Mouse (Mus musculus): ENCODE measurements around the gene Epha1. TPM values are rescaled to one million over a fixed set of nuclear protein-coding genes. Genes with fewer than 3 reads are reported as not detected.

Gene Epha1
- total RNA-seq, 2 experiments from 2014 or later: 0.22 to 0.26 TPM

DNA sequence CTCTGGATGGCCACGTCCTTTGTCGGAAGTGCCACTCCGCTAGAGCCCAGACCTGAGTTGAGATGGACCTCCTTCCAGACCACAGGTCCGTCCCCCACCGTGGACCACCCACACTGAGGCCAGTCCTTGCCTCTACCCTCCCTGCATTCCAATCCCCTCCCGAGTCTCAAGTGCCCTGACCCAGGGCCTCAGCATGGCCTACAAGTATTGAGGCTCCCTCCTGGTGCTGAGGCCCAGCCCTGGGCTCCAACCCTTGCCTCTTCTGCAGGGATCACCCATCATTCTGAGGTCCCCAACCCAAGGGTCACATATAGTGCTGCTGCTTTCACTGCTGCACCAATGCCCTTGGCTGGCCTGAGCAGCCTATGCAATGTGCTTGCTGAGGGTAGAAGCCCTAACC, 15.2 kb downstream of the Epha1 start:
- no peak for DNase-seq (ENCODE audit: extremely low spot score in 1 of 2, low spot score in 2 of 2)
- intact Hi-C loops (cut with DNase I): no loop called here

DNA sequence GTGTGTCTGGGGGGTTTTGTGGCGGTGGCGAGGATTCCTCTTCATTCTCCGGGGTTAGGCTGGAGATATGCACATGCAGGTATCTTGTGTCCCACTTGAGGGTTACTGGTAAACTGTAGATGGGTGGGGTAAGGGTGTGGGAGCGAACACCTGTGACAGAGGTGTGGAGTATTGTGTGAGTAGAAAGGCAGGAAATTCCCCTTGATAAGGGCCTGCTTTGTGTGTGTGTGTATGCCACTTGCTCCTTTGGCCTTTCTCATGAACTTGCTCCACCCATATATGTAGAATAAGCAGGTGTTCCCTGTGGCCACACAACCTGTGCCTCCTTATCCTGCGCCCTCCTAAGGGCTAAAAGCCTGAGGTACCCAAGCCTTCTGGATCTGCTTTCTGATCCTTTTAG, 16.2 kb downstream of the Epha1 start:
- DNase-seq (ENCODE audit: extremely low spot score in 1 of 2, low spot score in 2 of 2): no peak
- intact Hi-C loops (cut with DNase I): no loop called here

DNA sequence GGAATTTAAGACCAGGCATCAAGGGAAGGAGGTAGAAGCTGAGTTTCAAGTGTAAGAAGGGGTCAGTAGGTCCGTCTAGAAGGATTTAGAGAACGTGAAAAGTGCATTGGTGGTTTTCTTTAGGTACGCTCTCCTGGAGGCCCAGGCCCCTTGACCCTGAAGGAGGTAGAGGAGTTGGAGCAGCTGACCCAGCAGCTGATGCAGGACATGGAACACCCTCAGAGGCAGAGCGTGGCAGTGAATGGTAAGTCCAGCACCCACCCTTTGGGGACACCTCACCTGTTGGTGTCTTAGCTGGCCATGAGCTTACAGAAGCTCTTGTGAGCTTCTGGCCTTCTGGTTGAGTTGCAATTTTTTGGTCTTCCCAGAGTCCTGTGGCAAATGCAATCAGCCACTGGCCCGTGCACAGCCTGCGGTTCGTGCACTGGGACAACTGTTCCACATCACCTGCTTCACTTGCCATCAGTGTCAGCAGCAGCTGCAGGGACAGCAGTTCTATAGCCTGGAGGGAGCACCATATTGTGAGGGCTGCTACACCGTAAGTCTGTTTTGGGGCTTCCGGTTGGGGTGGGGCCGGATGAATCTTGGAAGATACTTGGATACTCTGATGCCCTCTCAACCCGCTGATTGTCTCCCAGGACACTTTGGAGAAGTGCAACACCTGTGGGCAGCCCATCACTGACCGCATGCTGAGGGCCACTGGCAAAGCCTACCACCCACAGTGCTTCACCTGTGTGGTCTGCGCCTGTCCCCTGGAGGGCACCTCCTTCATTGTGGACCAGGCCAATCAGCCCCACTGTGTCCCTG, 17.1 kb downstream of the Epha1 start:
- no peak for DNase-seq (ENCODE audit: extremely low spot score in 1 of 2, low spot score in 2 of 2)
- intact Hi-C loops (cut with DNase I): no loop called here

DNA sequence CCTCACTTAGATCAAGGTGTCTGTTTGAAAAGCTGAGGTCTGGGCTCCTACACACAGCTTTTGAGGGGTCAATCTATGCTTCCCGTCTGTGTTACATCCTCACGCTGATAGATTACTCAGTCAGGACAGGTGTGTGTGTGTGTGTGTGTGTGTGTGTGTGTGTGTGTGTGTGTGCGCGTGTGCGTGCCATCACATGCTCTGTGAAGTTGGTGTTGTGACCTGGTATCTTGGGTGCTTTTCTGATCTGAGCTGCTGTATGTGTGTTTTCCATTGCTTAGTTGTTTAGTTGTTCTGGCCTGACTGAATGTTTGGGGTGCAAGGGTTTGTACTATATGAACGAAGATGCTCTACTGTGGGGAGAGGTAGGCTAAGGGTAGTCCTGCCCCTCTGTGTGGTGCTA, 17.7 kb downstream of the Epha1 start:
- no peak for DNase-seq (ENCODE audit: extremely low spot score in 1 of 2, low spot score in 2 of 2)
- intact Hi-C loops (cut with DNase I): no loop called here

DNA sequence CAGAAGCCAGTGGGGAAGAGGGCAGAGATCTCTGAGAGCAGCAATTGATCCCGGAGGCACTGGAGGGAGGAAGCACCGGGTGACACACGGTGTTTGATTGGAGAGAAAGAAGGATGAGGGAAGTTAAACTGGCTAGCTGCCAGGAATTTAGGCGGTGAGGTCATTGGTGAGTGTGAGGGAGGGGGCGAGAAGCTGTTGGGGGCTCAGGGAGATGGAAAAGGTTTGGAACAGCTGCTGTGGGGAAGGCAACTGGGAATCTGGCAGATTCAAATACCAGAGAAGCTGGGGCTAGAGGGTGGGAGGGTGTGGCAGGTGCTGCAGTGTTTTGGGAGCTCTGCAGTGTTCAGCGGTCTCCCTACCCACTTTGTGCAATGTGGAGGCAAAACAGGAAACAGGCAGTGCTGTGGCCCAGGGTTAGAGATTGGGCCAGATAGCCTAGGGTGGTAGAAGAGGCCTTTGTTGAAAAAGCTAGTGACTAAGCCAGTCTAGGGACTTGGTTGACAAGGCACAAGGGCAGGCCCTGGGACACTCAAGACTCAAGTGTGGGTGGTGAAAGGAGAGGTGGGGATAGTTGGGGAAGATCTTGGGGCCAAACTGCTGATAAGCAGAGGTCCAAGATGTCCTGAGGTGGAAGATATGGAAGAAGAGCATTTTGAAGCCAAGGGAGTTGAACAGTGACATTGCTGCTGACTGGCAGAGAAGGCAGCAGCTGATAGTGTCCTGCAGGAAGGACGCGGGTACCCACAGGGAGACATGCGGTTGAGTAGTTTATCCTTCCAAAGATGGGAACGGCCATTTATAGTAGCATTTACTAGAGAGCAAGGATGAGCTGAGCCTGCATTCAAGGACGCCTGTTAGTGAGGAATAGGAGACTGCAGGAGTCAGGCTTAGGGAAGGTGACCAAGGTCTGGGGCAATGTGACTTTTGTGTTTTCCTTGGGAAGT, 18.7 kb downstream of the Epha1 start:
- intact Hi-C loops (cut with DNase I): no loop called here
- DNase-seq (ENCODE audit: extremely low spot score in 1 of 2, low spot score in 2 of 2): peak; percentile 27 to 67

DNA sequence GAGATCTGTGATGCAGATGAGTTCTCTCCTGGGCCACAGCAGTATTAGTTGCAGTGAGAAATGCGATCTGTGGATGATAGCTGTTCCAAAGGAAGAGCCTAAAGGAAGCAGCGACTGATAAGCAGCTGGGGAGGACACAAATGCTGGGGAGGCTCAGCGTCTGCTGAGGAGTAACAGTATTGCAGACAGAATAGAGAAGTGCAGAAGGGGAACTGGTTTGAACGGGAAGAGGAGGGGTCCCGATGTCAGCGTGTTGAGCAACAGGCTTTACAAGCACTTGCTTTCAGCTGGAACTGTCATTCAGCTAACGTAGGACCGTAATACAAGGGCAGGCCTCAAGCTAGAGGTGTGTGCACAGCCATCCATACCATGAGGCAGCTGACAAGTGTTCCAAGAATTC, 19.9 kb downstream of the Epha1 start:
- intact Hi-C loops (cut with DNase I): no loop called here
- DNase-seq (ENCODE audit: extremely low spot score in 1 of 2, low spot score in 2 of 2): no peak

DNA sequence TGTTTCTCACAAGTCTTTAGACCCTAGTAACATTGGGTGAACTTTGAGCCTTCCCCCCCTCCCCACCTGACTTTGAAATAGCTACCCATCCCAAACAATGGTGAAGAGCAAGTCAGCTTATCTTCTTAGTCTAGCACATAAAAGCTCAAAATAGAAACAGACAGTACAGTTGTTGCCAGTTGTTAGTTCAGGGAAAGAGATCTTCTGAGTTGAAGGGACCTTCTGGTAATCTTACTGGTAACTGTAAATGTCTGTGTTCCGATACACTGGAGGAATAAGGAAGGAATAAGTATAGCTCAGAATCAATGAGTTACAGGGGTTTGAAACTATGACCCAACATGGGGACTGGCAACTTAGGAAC, 20.6 kb downstream of the Epha1 start:
- intact Hi-C loops (cut with DNase I): no loop called here
- no peak for DNase-seq (ENCODE audit: extremely low spot score in 1 of 2, low spot score in 2 of 2)

DNA sequence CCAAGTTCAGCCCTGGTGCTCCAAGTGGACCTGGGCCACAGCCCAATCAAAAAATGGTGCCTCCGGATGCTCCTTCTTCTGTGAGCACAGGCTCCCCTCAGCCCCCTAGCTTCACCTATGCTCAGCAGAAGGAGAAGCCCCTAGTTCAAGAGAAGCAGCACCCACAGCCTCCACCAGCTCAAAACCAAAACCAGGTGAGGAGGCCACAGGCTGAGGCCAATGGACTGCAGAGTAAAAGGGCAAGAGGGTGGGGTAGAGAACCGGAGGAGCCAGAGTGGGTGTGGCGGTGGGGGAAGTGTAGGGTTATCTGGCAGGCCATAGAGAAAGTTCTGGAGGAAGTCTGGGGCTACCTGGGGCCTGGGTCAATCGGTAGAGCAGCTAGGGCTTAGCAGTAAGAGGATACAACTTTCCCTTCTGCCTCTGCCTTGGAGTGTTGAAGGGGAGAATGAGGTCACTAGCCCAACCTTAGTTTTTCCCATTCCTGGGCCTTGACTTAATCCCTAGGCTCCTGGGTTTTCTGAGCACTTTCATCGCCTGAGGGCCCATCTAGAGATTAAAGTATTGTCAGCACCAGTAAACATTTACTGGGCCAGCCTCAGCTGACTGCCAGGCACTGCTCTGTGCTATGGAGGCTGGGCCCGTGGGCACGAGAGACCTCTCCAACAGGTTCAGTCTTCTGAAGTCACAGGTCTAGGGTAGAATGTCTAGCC, 21.1 kb downstream of the Epha1 start:
- intact Hi-C loops (cut with DNase I): no loop called here
- no peak for DNase-seq (ENCODE audit: extremely low spot score in 1 of 2, low spot score in 2 of 2)

DNA sequence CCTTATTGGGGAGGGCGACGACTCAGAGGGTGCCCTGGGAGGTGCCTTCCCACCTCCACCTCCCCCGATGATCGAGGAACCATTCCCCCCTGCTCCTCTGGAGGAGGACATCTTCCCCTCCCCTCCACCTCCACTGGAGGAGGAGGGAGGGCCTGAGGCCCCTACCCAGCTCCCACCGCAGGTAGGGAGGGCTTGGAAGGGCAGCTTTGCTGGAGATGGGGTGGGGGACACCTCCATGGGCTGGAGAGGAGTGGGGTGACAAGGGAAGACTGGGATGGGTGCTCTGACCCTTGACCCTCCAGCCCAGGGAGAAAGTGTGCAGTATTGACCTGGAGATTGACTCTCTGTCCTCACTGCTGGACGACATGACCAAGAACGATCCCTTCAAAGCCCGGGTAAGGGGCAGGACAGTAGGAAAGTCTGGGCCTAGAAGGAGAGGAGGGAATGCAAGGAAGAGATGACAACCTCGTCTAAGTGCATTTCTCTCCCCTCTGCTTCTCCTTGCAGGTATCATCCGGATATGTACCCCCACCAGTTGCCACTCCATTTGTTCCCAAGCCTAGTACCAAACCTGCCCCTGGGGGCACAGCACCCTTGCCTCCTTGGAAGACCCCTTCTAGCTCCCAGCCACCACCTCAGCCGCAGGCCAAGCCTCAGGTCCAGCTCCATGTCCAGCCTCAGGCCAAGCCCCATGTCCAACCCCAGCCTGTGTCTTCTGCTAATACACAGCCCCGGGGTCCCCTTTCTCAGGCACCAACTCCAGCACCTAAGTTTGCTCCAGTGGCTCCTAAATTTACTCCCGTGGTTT, 21.9 kb downstream of the Epha1 start:
- DNase-seq (ENCODE audit: extremely low spot score in 1 of 2, low spot score in 2 of 2): no peak
- intact Hi-C loops (cut with DNase I): no loop called here

DNA sequence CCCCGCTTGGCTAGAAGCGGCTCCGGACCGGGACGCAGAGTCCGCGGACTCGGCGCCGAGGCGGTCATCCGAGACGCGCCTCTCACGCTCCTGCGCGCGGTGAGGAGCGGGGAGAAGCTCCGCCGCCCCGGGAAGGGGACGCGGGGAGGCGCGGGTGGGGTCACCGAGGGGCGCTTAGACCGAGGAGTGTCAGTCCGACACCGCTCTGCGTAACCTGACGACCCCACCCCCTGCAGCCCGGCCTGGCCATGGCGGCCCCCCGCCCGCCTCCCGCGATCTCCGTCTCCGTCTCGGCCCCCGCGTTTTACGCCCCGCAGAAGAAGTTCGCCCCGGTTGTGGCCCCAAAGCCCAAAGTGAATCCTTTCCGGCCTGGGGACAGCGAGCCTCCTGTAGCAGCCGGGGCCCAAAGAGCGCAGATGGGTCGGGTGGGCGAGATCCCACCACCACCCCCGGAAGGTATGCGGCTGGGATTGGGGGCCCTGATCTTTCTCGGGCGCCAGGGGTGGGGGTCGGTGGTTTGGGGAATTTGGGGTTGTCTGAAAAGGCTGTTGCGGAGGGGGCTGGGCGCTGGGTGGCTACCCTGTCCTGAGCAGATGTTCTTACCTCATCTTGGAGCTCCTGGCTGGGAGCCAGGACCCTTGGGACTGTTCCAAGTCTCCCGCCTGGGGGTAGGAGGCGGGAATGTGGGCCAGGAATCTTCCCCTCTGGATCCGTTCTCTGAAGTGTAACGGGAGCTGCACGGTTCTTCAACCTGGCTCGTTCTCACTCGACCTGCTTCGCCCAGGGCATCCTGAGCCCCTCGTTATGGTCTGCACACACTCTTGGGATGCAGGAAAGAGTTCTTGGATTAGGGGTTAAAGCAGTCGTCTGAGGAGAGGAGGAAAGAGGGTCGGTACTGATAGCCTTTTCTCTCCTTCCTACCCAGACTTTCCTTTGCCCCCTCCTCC, 22.8 kb downstream of the Epha1 start:
- intact Hi-C loops (cut with DNase I): no loop called here
- peak; percentile 52 to 88 for DNase-seq (ENCODE audit: extremely low spot score in 1 of 2, low spot score in 2 of 2)

DNA sequence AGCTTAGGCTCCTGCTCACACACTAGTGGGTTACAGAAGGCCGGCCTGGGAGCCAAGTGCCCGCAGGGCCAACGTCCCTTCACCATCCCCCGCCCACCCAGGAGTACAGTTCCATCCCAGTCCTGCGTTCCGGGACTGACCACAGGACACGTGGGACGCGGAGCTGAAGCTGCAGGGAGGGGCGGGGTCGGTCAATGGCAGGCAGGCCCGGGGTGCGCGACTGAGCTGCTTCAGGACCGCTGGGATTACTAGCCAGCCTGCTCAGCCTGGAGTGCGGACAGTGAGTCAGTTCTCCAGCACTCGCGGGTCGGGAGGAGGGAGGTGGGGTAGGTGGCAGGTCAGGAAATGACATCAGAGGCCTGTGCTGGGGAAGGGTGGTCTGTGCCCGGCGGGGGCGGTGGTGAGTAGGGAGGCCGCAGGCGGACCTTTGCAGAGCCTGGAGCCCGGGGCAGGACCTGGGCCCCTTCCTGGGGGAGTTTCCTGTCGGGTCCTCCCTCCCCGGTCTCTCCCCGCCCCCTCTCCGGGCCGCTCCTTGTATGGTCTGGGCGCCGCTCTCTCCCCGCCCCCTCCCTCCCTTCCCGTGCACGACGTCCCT, 23.5 kb downstream of the Epha1 start, which contains the start of gene Zyx:
Gene Zyx (plus strand): TSS at position 205 of the 595 bp plus-strand sequence.
- intact Hi-C loops (cut with DNase I): no loop called here
- peak; percentile 84 to 96 for DNase-seq (ENCODE audit: extremely low spot score in 1 of 2, low spot score in 2 of 2)

DNA sequence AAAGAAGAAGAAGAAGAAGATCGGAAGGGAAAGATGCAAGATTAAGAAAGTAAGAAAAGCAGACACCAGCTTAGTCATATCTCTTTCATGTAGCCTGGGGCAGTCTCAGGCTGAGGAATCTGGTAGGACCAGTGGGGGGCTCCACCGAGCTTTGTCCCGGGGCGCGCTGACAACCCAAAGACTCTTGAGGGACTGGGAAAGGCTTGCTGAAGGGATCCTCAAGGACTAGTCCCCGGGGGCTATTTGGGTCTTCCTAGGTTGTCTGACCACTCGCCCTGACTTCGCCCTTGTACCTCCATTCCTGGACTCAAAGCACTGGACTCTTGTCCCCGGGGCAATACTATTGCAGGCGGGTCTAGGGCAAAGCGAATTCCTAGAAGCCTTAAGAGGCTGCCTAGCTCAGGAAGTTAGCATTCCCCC, 24.1 kb downstream of the Epha1 start:
- peak; percentile 48 to 75 for DNase-seq (ENCODE audit: extremely low spot score in 1 of 2, low spot score in 2 of 2)
- intact Hi-C loops (cut with DNase I): no loop called here

DNA sequence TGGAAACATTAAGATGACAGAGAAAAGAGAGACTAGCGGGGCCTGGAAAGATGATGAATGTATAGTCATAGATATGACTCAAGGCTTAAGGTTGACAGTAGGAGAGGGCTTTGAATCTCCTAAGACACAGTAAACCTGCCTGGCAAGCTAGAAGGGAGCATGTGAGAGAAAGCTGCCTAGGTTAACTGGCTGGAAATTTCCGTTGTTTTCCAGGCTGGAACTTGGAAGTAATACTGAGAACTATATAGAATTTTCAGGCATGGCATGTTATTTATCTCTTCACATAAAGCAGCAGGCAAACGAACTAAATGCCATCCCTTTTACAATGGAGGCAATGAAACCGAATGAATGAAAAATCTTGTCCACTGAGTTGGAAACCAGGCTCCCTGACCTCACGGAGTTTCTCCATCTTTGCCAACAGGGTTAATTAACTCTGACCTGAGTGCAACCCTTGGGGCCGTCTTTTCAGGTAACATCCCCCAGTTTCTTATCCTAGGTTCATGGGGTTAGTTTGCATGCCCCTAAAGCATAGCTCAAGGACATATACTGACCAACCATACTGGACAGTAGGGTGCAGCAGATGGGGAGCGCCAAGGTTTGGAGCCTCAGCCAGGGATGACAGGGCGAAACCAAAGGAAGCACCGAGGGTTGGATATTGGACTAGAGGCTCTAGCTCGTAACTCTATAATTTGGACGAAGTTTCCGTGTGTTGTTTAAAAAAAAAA, 24.6 kb downstream of the Epha1 start:
- no peak for DNase-seq (ENCODE audit: extremely low spot score in 1 of 2, low spot score in 2 of 2)
- intact Hi-C loops (cut with DNase I): no loop called here

DNA sequence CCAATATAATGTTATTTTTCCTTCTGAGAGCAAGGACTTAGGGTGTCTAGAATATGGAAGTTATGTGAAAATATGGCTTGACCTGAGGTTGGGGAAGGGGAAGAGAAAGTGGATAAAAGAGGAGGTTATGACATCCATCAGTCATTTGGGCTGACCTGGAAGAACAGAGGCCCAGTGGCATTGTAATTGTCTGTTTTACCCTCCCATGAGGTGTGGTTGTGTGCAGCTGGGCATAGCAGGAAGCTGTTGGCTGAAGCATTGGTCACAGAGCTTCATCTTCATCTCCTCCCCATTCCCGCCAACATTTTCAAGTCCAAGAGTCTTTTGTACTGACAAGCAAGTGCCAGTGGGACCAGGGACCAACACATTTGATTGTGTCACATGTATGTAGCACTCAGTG, 28.8 kb downstream of the Epha1 start:
- DNase-seq (ENCODE audit: extremely low spot score in 1 of 2, low spot score in 2 of 2): no peak
- intact Hi-C loops (cut with DNase I): no loop called here

DNA sequence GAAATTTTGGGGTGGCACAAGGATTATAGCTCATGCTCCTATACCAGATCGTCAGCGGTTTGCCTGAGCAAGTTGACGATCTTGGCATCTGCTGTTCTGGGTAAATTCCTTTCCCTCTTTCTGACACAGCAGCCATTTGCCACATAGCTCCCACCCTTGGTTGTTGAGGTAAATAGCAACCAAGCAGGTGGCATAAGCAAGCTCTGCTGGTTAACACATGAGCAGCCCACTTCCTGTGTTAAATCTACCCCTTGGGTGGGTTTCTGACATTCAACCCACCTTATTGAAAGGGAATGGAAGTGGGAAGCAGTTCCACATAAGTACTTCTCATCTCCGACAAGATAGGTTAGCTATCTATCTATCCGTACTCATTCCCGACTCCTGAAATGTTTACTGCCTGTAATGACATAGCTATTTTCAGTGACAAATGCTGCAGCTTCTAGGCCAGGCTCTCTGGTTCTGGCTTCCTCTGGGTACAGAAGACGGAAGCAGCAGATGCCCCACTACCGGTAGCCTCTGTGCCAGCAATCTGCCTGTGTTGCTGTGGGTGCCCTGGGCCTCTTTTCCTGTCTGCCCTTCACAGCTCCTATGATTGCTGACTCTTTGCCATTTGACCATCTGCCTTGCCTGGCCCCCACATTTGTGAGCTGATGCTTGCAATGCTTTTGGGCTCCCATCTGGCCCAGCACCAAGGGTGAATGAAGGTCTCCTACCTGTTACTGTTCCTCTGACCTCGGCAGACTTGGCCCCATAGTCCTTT, 29.5 kb downstream of the Epha1 start:
- DNase-seq (ENCODE audit: extremely low spot score in 1 of 2, low spot score in 2 of 2): no peak
- intact Hi-C loops (cut with DNase I): no loop called here

DNA sequence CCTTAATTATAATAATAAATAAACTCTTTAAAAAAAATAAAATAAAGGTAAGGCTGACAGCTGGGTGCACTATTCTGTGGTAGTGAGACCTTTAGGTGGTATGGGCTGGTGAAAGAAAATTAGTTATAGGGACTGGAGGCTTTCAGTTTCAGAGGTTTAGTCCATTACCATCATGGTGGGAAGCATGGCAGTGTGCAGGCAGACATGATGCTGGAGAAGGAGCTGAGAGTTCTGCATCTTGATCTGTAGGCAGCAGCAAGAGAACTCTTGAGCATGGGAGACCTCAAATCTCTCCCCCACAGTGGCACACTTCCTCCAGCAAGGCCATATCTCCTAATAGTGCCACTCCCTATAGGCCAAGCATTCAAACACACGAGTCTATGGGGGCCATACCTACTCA, 30.9 kb downstream of the Epha1 start:
- DNase-seq (ENCODE audit: extremely low spot score in 1 of 2, low spot score in 2 of 2): no peak
- intact Hi-C loops (cut with DNase I): no loop called here
